Mouse (Mus musculus) embryo, embryonic 11 days (tissue): ENCODE results near the gene Ormdl2.
A peak's percentile ranks its signal among the peaks of the same experiment; 100 is the strongest.
"Not testable (repeated sequence)": the region's sequence is repeated elsewhere in the genome, so short reads cannot be mapped to it uniquely, and the experiment has no call there.

Experiments used
- DNase-seq: peaks from one replicate; pipeline ENCODE4 v3.0.0-alpha.2; 2015

The Ormdl2 gene

GRCm38 (mm10) chr10:128821358-128822056, at the start of gene Ormdl2:
Ormdl2 (minus strand) TSS chr10:128821645.
- peak; percentile 99 for DNase-seq

GRCm38 (mm10) chr10:128870341-128870740, 48.9 kb upstream of the Ormdl2 start:
- DNase-seq: no peak

GRCm38 (mm10) chr10:128866518-128866917, 45.1 kb upstream of the Ormdl2 start:
- no peak for DNase-seq

- no peak for DNase-seq
These were observed 44.6 kb upstream of the Ormdl2 start for GRCm38 (mm10) chr10:128866042-128866441.

GRCm38 (mm10) chr10:128861176-128861575, 39.7 kb upstream of the Ormdl2 start:
- DNase-seq: no peak

GRCm38 (mm10) chr10:128850339-128850738, 28.9 kb upstream of the Ormdl2 start:
- DNase-seq: no peak

- DNase-seq: no peak
These were observed 27.0 kb upstream of the Ormdl2 start for GRCm38 (mm10) chr10:128848426-128848825.

GRCm38 (mm10) chr10:128846664-128847063, 25.2 kb upstream of the Ormdl2 start:
- DNase-seq: no peak

GRCm38 (mm10) chr10:128845516-128845915, 24.1 kb upstream of the Ormdl2 start:
- peak; percentile 71 for DNase-seq

- no peak for DNase-seq
These were observed 21.8 kb upstream of the Ormdl2 start for GRCm38 (mm10) chr10:128843260-128843659.

- no peak for DNase-seq
These were observed 19.2 kb upstream of the Ormdl2 start for GRCm38 (mm10) chr10:128840612-128841011.

- DNase-seq: no peak
These were observed 18.0 kb upstream of the Ormdl2 start for GRCm38 (mm10) chr10:128839434-128839833.

- DNase-seq: no peak
These were observed 16.0 kb upstream of the Ormdl2 start for GRCm38 (mm10) chr10:128837400-128837799.

GRCm38 (mm10) chr10:128823821-128824220, 2.4 kb upstream of the Ormdl2 start:
- DNase-seq: no peak

- not testable (repeated sequence) for DNase-seq
These were observed 1.6 kb upstream of the Ormdl2 start for GRCm38 (mm10) chr10:128823087-128823486.

- DNase-seq: no peak
These were observed 690 bp upstream of the Ormdl2 start for GRCm38 (mm10) chr10:128822135-128822534.

GRCm38 (mm10) chr10:128820217-128820616, 1.2 kb downstream of the Ormdl2 start:
- no peak for DNase-seq

GRCm38 (mm10) chr10:128817033-128817432, 4.4 kb downstream of the Ormdl2 start, which contains the start of gene Sarnp:
Sarnp (plus strand) TSS chr10:128817333.
- no peak for DNase-seq

GRCm38 (mm10) chr10:128807018-128807417, 14.4 kb downstream of the Ormdl2 start:
- no peak for DNase-seq

GRCm38 (mm10) chr10:128806086-128806485, 15.4 kb downstream of the Ormdl2 start:
- no peak for DNase-seq

GRCm38 (mm10) chr10:128805092-128806000, 16.1 kb downstream of the Ormdl2 start:
- peak; percentile 99 for DNase-seq

GRCm38 (mm10) chr10:128804271-128805091, 17.0 kb downstream of the Ormdl2 start, which contains the start of gene Tmem198b:
Tmem198b (minus strand) TSS chr10:128804370.
- peak; percentile 84 for DNase-seq

- DNase-seq: peak; percentile 59
These were observed 17.6 kb downstream of the Ormdl2 start, which contains the start of gene Dnajc14 for GRCm38 (mm10) chr10:128803771-128804270. Dnajc14 (plus strand) TSS chr10:128804062.
